Mouse (Mus musculus): ENCODE results near the gene Car5a. TPM values are rescaled to one million over a fixed set of nuclear protein-coding genes. Genes with fewer than 3 reads are reported as not detected.

Gene Car5a
- polyA plus RNA-seq, 1 experiment from 2014 or later: 0.23 TPM

DNA sequence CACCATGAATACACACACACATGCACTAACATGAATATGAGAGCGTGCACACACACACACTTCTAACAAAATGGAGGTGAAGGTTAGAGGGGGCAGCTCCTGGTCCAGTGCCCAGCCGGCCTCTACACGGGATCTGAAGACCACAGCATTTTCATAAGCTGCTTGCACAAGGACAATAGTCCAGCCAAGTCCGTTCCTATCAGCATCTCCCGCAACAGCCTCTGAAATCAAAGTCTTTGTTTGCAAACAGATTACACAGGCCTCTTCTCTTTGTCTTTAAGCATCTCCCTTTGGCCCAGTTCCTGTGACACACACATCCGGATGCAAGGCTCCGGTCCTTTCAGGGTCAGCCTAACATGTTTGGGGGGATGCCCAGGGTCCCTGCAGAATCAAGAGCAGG is 75.8 kb downstream of the Car5a start:
- no peak overlapping the region for H3K9ac ChIP-seq (replicated peaks)
- peaks cover 16% of the 10 kb centered on the region; the same call in 1 of the 2 replicates for H3K27me3 ChIP-seq
- no peak overlapping the region for H3K4me3 ChIP-seq
- no peak for ATAC-seq (ENCODE audit: low FRiP score, low read depth)
- peaks cover 10% of the 10 kb centered on the region; the same call in 1 of the 2 replicates for H3K4me1 ChIP-seq
- no peak overlapping the region for H3K4me2 ChIP-seq (replicated peaks)
- H3K27ac ChIP-seq (replicated peaks): no peak overlapping the region
- no peaks in the 10 kb centered on the region for H3K36me3 ChIP-seq
- WGBS: 74% methylated on average over 7 of the region's 7 CpGs
- no peaks in the 10 kb centered on the region for H3K9me3 ChIP-seq

- Histone ChIP-seq H3K4me3 (no peak overlapping the region), H3K9ac (replicated peaks) (no peak overlapping the region), H3K4me2 (replicated peaks) (no peak overlapping the region), H3K4me1 (peaks cover 10% of the 10 kb centered on the region; the same call in 1 of the 2 replicates), H3K27me3 (peaks cover 16% of the 10 kb centered on the region; the same call in 1 of the 2 replicates), H3K36me3 (no peaks in the 10 kb centered on the region), H3K9me3 (no peaks in the 10 kb centered on the region), H3K27ac (replicated peaks) (no peak overlapping the region)
- ATAC-seq (ENCODE audit: low FRiP score, low read depth): no peak
- WGBS: 89% methylated on average over 5 of the region's 5 CpGs
Observed at GRCm38 (mm10) chr8:121868196-121868595, 76.5 kb downstream of the Car5a start.

Small RNAs within 50 kb of the gene (microRNA-seq; reads per million reads assigned to microRNA genes)
- gene Mir7237: 0.93 reads per million

Other genes starting within 250 kb of the Car5a start
- 35.8 and 39.1 TPM in 2 replicates for gene Jph3, start 215.3 kb downstream of the Car5a start, polyA plus RNA-seq (2016; fragmentation: Nextera tagmentation; extraction: Ambion mirVana)
- gene Klhdc4, start 115.3 kb downstream of the Car5a start, polyA plus RNA-seq (2016; fragmentation: Nextera tagmentation; extraction: Ambion mirVana): 49.3 and 50.4 TPM in 2 replicates
- gene Slc7a5, start 37.2 kb downstream of the Car5a start, polyA plus RNA-seq (2016; fragmentation: Nextera tagmentation; extraction: Ambion mirVana): 37.6 and 37.9 TPM in 2 replicates
- gene Banp, start 4.8 kb upstream of the Car5a start, polyA plus RNA-seq (2016; fragmentation: Nextera tagmentation; extraction: Ambion mirVana): 58.8 and 66.6 TPM in 2 replicates

Data from midbrain, embryonic 12.5 days (tissue).